Mouse (Mus musculus) embryonic facial prominence, embryonic 12.5 days (tissue): ENCODE data around the gene Nhp2. TPM values are rescaled to one million over a fixed set of nuclear protein-coding genes. Genes with fewer than 3 reads are reported as not detected.

ENCODE experiments used
- ATAC-seq: fragments of 200-750 bp; cut with Nextera tagmentation; 2 replicates; pipeline ENCODE4 v1.8.0; 2017; ENCODE audit not compliant: insufficient number of reproducible peaks, insufficient read depth, low FRiP score, low TSS enrichment
- H3K27ac ChIP-seq: fragments of 300-500 bp; sonication (generic); 2 replicates; pipeline ENCODE4 v1.5.1; 2016; ENCODE audit warnings: mild to moderate bottlenecking
- H3K27me3 ChIP-seq: fragments of 300-500 bp; sonication (generic); 2 replicates; pipeline ENCODE4 v1.6.1; 2016; ENCODE audit warnings: mild to moderate bottlenecking, moderate library complexity
- H3K36me3 ChIP-seq: fragments of 300-500 bp; sonication (generic); 2 replicates; pipeline ENCODE4 v1.6.1; 2016; ENCODE audit warnings: mild to moderate bottlenecking
- H3K4me1 ChIP-seq: fragments of 300-500 bp; sonication (generic); 2 replicates; pipeline ENCODE4 v1.6.1; 2016
- H3K4me2 ChIP-seq: fragments of 300-500 bp; sonication (generic); replicated peaks from 2 replicates; pipeline ENCODE4 v1.6.1; 2016; ENCODE audit warnings: mild to moderate bottlenecking, moderate library complexity
- H3K4me3 ChIP-seq: fragments of 300-500 bp; sonication (generic); 2 replicates; pipeline ENCODE4 v1.5.1; 2016; ENCODE audit warnings: mild to moderate bottlenecking
- H3K9ac ChIP-seq: fragments of 300-500 bp; sonication (generic); 2 replicates; pipeline ENCODE4 v1.6.1; 2016; ENCODE audit warnings: mild to moderate bottlenecking, moderate library complexity
- H3K9me3 ChIP-seq: fragments of 300-500 bp; sonication (generic); 2 replicates; pipeline ENCODE4 v1.6.1; 2016; ENCODE audit warnings: mild to moderate bottlenecking, moderate library complexity
- WGBS: fragments of 180-500 bp; shearing (Covaris S2); methylation state at CpG from one replicate; pipeline ENCODE4 v1.1.7; 2016; 5-methylcytosine and 5-hydroxymethylcytosine counted together
- polyA plus RNA-seq: library from polyadenylated mRNA; unstranded; fragments of >200 nt; fragmentation: Nextera tagmentation; extraction: Ambion mirVana; gene quantifications from 2 replicates; pipeline ENCODE4 v1.2.1, GENCODE M21; 2016

Nhp2 gene
- polyA plus RNA-seq, 1 experiment from 2014 or later, result 141 TPM

- H3K4me3 ChIP-seq, result peak overlapping the region; percentile 12; the same call in 1 of the 2 replicates
- no peaks in the 10 kb centered on the region for H3K9me3 ChIP-seq
- H3K27ac ChIP-seq, result peak overlapping the region; percentile 61; the same call in 1 of the 2 replicates
- peaks cover 19% of the 10 kb centered on the region for H3K4me1 ChIP-seq
- H3K9ac ChIP-seq, result 0 out of 2 replicates have a peak overlapping the region, but pooled peaks have one; percentile 12
- H3K4me2 ChIP-seq, result peak overlapping the region; percentile 45
- no peak for ATAC-seq
- no peaks in the 10 kb centered on the region for H3K27me3 ChIP-seq
- WGBS, result 3% methylated on average over 17 of the region's 17 CpGs
- H3K36me3 ChIP-seq, result peaks cover 7% of the 10 kb centered on the region; the same call in 1 of the 2 replicates
These were observed 18.5 kb downstream of the Nhp2 start for GRCm38 (mm10) chr11:51637971-51638414.

GRCm38 (mm10) chr11:51638497-51638896, 19.0 kb downstream of the Nhp2 start:
- Histone ChIP-seq H3K9ac (no peak overlapping the region), H3K9me3 (no peaks in the 10 kb centered on the region), H3K27me3 (no peaks in the 10 kb centered on the region), H3K4me1 (peaks cover 19% of the 10 kb centered on the region), H3K4me2 (peak overlapping the region; percentile 45; the same call in 1 of the 2 replicates), H3K27ac (0 out of 2 replicates have a peak overlapping the region, but pooled peaks have one; percentile 61), H3K36me3 (peaks cover 11% of the 10 kb centered on the region; the same call in 1 of the 2 replicates), H3K4me3 (no peak overlapping the region)
- 56% methylated on average over 5 of the region's 5 CpGs for WGBS
- no peak for ATAC-seq

- H3K36me3 ChIP-seq, result peaks cover 14% of the 10 kb centered on the region
- H3K4me3 ChIP-seq, result no peak overlapping the region
- H3K4me1 ChIP-seq, result peaks cover 10% of the 10 kb centered on the region; the same call in 1 of the 2 replicates
- no peak for ATAC-seq
- H3K4me2 ChIP-seq, result no peak overlapping the region
- no peak overlapping the region for H3K9ac ChIP-seq
- H3K27ac ChIP-seq, result no peak overlapping the region
- H3K27me3 ChIP-seq, result no peaks in the 10 kb centered on the region
- no peaks in the 10 kb centered on the region for H3K9me3 ChIP-seq
- 81% methylated on average over 7 of the region's 7 CpGs for WGBS
These were observed 21.2 kb downstream of the Nhp2 start for GRCm38 (mm10) chr11:51640748-51641147.

GRCm38 (mm10) chr11:51643202-51643601, 23.7 kb downstream of the Nhp2 start:
- Histone ChIP-seq H3K4me2 (no peak overlapping the region), H3K4me3 (no peak overlapping the region), H3K9me3 (no peaks in the 10 kb centered on the region), H3K9ac (no peak overlapping the region), H3K27ac (no peak overlapping the region), H3K4me1 (peaks cover under 1% of the 10 kb centered on the region), H3K27me3 (no peaks in the 10 kb centered on the region), H3K36me3 (peaks cover 14% of the 10 kb centered on the region)
- ATAC-seq, result no peak
- 73% methylated on average over 9 of the region's 9 CpGs for WGBS

- 46% methylated on average over 15 of the region's 15 CpGs for WGBS
- no peaks in the 10 kb centered on the region for H3K27me3 ChIP-seq
- H3K4me3 ChIP-seq, result no peak overlapping the region
- H3K4me1 ChIP-seq, result peaks cover 5% of the 10 kb centered on the region
- H3K36me3 ChIP-seq, result peaks cover 14% of the 10 kb centered on the region
- ATAC-seq, result no peak
- H3K4me2 ChIP-seq, result no peak overlapping the region; the same call in 1 of the 2 replicates
- no peak overlapping the region for H3K27ac ChIP-seq
- H3K9ac ChIP-seq, result no peak overlapping the region
- no peaks in the 10 kb centered on the region for H3K9me3 ChIP-seq
These were observed 24.2 kb downstream of the Nhp2 start for GRCm38 (mm10) chr11:51643761-51644160.

- no peak overlapping the region for H3K4me2 ChIP-seq
- no peaks in the 10 kb centered on the region for H3K27me3 ChIP-seq
- H3K36me3 ChIP-seq, result peaks cover 14% of the 10 kb centered on the region
- no peak overlapping the region for H3K27ac ChIP-seq
- ATAC-seq, result no peak
- H3K4me3 ChIP-seq, result no peak overlapping the region
- WGBS, result 73% methylated on average over 16 of the region's 16 CpGs
- H3K9ac ChIP-seq, result no peak overlapping the region
- no peaks in the 10 kb centered on the region for H3K9me3 ChIP-seq
- H3K4me1 ChIP-seq, result peaks cover 10% of the 10 kb centered on the region
These were observed 24.7 kb downstream of the Nhp2 start for GRCm38 (mm10) chr11:51644217-51644616.

- WGBS, result 82% methylated on average over 13 of the region's 13 CpGs
- ATAC-seq, result no peak
- no peak overlapping the region for H3K4me3 ChIP-seq
- no peak overlapping the region for H3K9ac ChIP-seq
- H3K4me1 ChIP-seq, result peaks cover 20% of the 10 kb centered on the region
- no peak overlapping the region for H3K27ac ChIP-seq
- peaks cover 14% of the 10 kb centered on the region for H3K36me3 ChIP-seq
- H3K9me3 ChIP-seq, result no peaks in the 10 kb centered on the region
- no peak overlapping the region for H3K4me2 ChIP-seq
- H3K27me3 ChIP-seq, result peaks cover 1% of the 10 kb centered on the region; the same call in 1 of the 2 replicates
These were observed 25.8 kb downstream of the Nhp2 start for GRCm38 (mm10) chr11:51645293-51645692.

- WGBS, result 76% methylated on average over 7 of the region's 7 CpGs
- H3K9ac ChIP-seq, result no peak overlapping the region
- peaks cover 14% of the 10 kb centered on the region for H3K36me3 ChIP-seq
- H3K27me3 ChIP-seq, result peaks cover 6% of the 10 kb centered on the region; the same call in 1 of the 2 replicates
- no peak overlapping the region for H3K27ac ChIP-seq
- H3K4me3 ChIP-seq, result no peak overlapping the region
- peaks cover 23% of the 10 kb centered on the region for H3K4me1 ChIP-seq
- no peak overlapping the region for H3K4me2 ChIP-seq
- no peaks in the 10 kb centered on the region for H3K9me3 ChIP-seq
- ATAC-seq, result no peak
These were observed 26.7 kb downstream of the Nhp2 start for GRCm38 (mm10) chr11:51646245-51646644.

- H3K9ac ChIP-seq, result no peak overlapping the region
These were observed 27.5 kb downstream of the Nhp2 start for GRCm38 (mm10) chr11:51646751-51647667.

GRCm38 (mm10) chr11:51648566-51648965, 29.0 kb downstream of the Nhp2 start:
- ATAC-seq, result 0 out of 2 replicates have a peak, but pooled peaks have one; percentile 32
- Histone ChIP-seq H3K36me3 (peaks cover 3% of the 10 kb centered on the region; the same call in 1 of the 2 replicates), H3K9me3 (no peaks in the 10 kb centered on the region), H3K9ac (0 out of 2 replicates have a peak overlapping the region, but pooled peaks have one; percentile 21), H3K27ac (peak overlapping the region; percentile 51; the same call in 1 of the 2 replicates), H3K27me3 (peaks cover 6% of the 10 kb centered on the region; the same call in 1 of the 2 replicates), H3K4me1 (peaks cover 23% of the 10 kb centered on the region), H3K4me2 (peak overlapping the region; percentile 93), H3K4me3 (peak overlapping the region; percentile 12; the same call in 1 of the 2 replicates)
- 18% methylated on average over 3 of the region's 3 CpGs for WGBS

More at GRCm38 (mm10) chr11:51646751-51647667, 27.5 kb downstream of the Nhp2 start:
- ATAC-seq, result no peak
- 70% methylated on average over 15 of the region's 15 CpGs for WGBS
- Histone ChIP-seq H3K4me3 (no peak overlapping the region), H3K27me3 (peaks cover 6% of the 10 kb centered on the region; the same call in 1 of the 2 replicates), H3K4me2 (no peak overlapping the region), H3K36me3 (peaks cover 14% of the 10 kb centered on the region), H3K4me1 (peaks cover 23% of the 10 kb centered on the region), H3K27ac (peak overlapping the region; percentile 55), H3K9me3 (no peaks in the 10 kb centered on the region)

- no peaks in the 10 kb centered on the region for H3K9me3 ChIP-seq
- 25% methylated on average over 11 of the region's 11 CpGs for WGBS
- H3K4me2 ChIP-seq, result peak overlapping the region; percentile 93
- peak overlapping the region; percentile 51; the same call in 1 of the 2 replicates for H3K27ac ChIP-seq
- H3K9ac ChIP-seq, result peak overlapping the region; percentile 71
- peak overlapping the region; percentile 52 for H3K4me3 ChIP-seq
- peaks cover 6% of the 10 kb centered on the region; the same call in 1 of the 2 replicates for H3K27me3 ChIP-seq
- no peaks in the 10 kb centered on the region for H3K36me3 ChIP-seq
- no peak for ATAC-seq
- H3K4me1 ChIP-seq, result peaks cover 23% of the 10 kb centered on the region
These were observed 29.8 kb downstream of the Nhp2 start for GRCm38 (mm10) chr11:51649111-51649888.
